Mouse (Mus musculus): Measurements from ENCODE around the gene Nsmce1.

DNA sequence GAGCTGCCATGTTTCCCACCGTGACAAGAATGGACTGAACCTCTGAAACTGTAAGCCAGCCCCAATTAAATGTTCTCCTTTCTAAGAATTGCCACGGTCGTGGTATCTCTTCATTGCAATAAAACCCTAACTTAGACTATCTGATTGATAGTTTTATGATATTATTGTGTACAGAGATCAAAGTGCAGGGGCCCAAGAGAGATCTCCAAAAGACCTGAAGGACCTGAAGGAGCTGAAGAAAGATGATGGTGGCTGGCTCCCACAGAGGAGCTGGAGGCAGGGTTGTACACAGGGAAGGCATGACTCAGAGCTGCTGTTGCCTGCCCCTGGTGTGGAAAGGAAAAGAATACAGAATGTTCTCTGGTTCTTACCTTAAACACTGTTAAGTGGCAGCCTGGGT, 57.5 kb downstream of the Nsmce1 start:
- no peak for TF ChIP-seq RCOR1 (IDR thresholded peaks at IDR 0.05; ENCODE audit: low read depth, low read length)
- TF ChIP-seq USF1 (IDR thresholded peaks at IDR 0.05; ENCODE audit: low read depth, low read length) = no peak
- no peak for TF ChIP-seq SMC3 (IDR thresholded peaks at IDR 0.05; ENCODE audit: low read depth, low read length)
- TF ChIP-seq CTCF (IDR thresholded peaks at IDR 0.05 in 2 of 3, conservative IDR thresholded peaks at IDR 0.05 in 1 of 3; ENCODE audit: control insufficient read depth in 1 of 3, insufficient read depth in 1 of 3, low read depth in 2 of 3, low read length in 3 of 3, poor library complexity in 1 of 3, severe bottlenecking in 1 of 3) = no peak
- no peak for TF ChIP-seq JUND (IDR thresholded peaks at IDR 0.05; ENCODE audit: low read depth, low read length)
- no peak for TF ChIP-seq POLR2A (IDR thresholded peaks at IDR 0.05; ENCODE audit: control insufficient read depth in 1 of 2, insufficient read depth in 1 of 2, low read depth in 1 of 2, low read length in 2 of 2, poor library complexity in 1 of 2)
- no peak for TF ChIP-seq MAX (IDR thresholded peaks at IDR 0.05; ENCODE audit: low read length)
- TF ChIP-seq NELFE (IDR thresholded peaks at IDR 0.05; ENCODE audit: low read depth, low read length) = no peak
- TF ChIP-seq MAFK (IDR thresholded peaks at IDR 0.05; ENCODE audit: borderline replicate concordance, low read depth, low read length) = no peak
